Mouse (Mus musculus) olfactory bulb, adult 2 months (tissue): Measurements from ENCODE around the gene Mst1r.

Source experiments
- CTCF ChIP-seq: fragments of 200-500 bp; IDR thresholded peaks from 2 replicates; pipeline ENCODE4 v1.5.1; 2012; ENCODE audit warnings: low read depth, mild to moderate bottlenecking, low read length, moderate library complexity; ENCODE audit not compliant: insufficient read depth
- POLR2A ChIP-seq: fragments of 200-500 bp; IDR thresholded peaks from 2 replicates; pipeline ENCODE4 v1.6.1; 2012; ENCODE audit warnings: mild to moderate bottlenecking, low read depth, low read length, moderate library complexity; ENCODE audit not compliant: insufficient read depth

GRCm38 (mm10) chr9:107908410-107909158, 1.9 kb downstream of the Mst1r start:
- TF ChIP-seq CTCF (no peak), POLR2A (no peak)
